Mouse (Mus musculus) forebrain, embryonic 15.5 days (tissue): Measurements from ENCODE around the gene Inpp4b. TPM values are rescaled to one million over a fixed set of nuclear protein-coding genes. Genes with fewer than 3 reads are reported as not detected.

Experiments
- ATAC-seq: fragments of 200-750 bp; cut with Nextera tagmentation; replicated peaks from 2 replicates; pipeline ENCODE4 v1.8.0; 2017; ENCODE audit warnings: mild to moderate bottlenecking, moderate TSS enrichment, moderate library complexity
- H3K27ac ChIP-seq: fragments of 300-500 bp; sonication (generic); replicated peaks from 2 replicates; pipeline ENCODE4 v1.5.1; 2015; ENCODE audit warnings: mild to moderate bottlenecking, inconsistent platforms
- H3K27me3 ChIP-seq: fragments of 300-500 bp; sonication (generic); 2 replicates; pipeline ENCODE4 v1.6.1; 2015; ENCODE audit warnings: inconsistent platforms
- H3K36me3 ChIP-seq: fragments of 300-500 bp; sonication (generic); 2 replicates; pipeline ENCODE4 v1.6.1; 2015; ENCODE audit warnings: mild to moderate bottlenecking, inconsistent platforms
- H3K4me1 ChIP-seq: fragments of 300-500 bp; sonication (generic); 2 replicates; pipeline ENCODE4 v1.6.1; 2015; ENCODE audit warnings: inconsistent platforms
- H3K4me2 ChIP-seq: fragments of 300-500 bp; sonication (generic); replicated peaks from 2 replicates; pipeline ENCODE4 v1.6.1; 2015; ENCODE audit warnings: mild to moderate bottlenecking, inconsistent platforms
- H3K4me3 ChIP-seq: fragments of 300-500 bp; sonication (generic); 2 replicates; pipeline ENCODE4 v1.5.1; 2015; ENCODE audit warnings: mild to moderate bottlenecking, inconsistent platforms
- H3K9ac ChIP-seq: fragments of 300-500 bp; sonication (generic); replicated peaks from 2 replicates; pipeline ENCODE4 v1.6.1; 2015; ENCODE audit warnings: mild to moderate bottlenecking, inconsistent platforms
- H3K9me3 ChIP-seq: fragments of 300-500 bp; sonication (generic); 2 replicates; pipeline ENCODE4 v1.6.1; 2016; ENCODE audit warnings: inconsistent platforms
- WGBS: fragments of 180-500 bp; shearing (Covaris S2); methylation state at CpG from one replicate; pipeline ENCODE4 v1.1.7; 2015; ENCODE audit warnings: mixed read lengths; 5-methylcytosine and 5-hydroxymethylcytosine counted together
- polyA plus RNA-seq: library from polyadenylated mRNA; unstranded; fragments of >200 nt; fragmentation: Nextera tagmentation; extraction: Ambion mirVana; gene quantifications from 2 replicates; pipeline ENCODE4 v1.2.1, GENCODE M21; 2015

The Inpp4b gene
- 4.7 and 5.0 TPM in 2 replicates for polyA plus RNA-seq

DNA sequence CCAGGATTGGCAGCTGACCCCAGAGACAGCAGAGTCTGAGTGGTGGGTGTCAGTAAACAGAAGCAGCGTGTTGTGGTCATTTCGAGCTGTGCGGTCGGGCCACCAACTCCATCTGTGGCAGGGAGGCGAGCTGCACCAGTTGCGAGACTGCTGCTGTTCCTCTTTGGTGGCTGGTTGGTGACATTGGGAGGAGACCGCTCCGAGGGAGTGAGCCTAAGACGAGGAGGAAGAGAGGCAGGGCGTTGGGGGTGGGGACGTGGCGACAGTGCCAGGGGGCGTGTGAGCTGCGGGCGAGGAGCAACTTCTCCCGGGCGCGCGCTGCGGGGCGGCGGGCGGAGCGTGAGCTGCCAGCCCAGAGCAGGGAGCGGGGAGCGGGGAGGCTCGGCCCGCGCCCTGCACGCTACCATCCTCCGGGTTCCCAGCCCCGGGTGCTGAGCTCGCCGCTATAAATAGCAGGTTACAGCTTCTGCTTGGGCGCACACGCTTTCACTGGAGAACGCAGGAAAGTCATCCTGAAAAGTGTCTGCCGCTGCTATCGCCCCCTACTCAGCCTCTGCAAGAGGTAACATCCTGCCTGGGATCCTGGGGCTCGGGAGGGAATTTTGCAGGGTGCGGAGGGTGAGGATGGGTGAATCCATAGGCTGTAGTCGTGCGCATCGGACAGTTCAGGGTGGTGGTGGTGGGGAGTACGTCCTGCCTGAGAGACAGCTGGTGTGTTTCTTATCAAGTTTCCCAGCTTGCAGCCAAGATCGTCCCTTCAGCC is at the start of gene Inpp4b:
TSS of gene Inpp4b (plus strand) at position 321 of the 763 bp plus-strand sequence.
- H3K36me3 ChIP-seq, result no peaks in the 10 kb centered on the region
- peak within 1 kb of the TSS; percentile 95 for H3K4me2 ChIP-seq
- H3K27ac ChIP-seq, result peak within 1 kb of the TSS; percentile 63
- ATAC-seq, result peak; percentile 89
- 0 out of 2 replicates have a peak, but pooled peaks cover 5% of the 10 kb centered on the region for H3K27me3 ChIP-seq
- H3K9ac ChIP-seq, result peak within 1 kb of the TSS; percentile 62
- no peaks in the 10 kb centered on the region for H3K9me3 ChIP-seq
- H3K4me1 ChIP-seq, result peaks cover 13% of the 10 kb centered on the region
- H3K4me3 ChIP-seq, result peak within 1 kb of the TSS; percentile 70
- WGBS, result under 1% methylated on average over 46 of the region's 46 CpGs

DNA sequence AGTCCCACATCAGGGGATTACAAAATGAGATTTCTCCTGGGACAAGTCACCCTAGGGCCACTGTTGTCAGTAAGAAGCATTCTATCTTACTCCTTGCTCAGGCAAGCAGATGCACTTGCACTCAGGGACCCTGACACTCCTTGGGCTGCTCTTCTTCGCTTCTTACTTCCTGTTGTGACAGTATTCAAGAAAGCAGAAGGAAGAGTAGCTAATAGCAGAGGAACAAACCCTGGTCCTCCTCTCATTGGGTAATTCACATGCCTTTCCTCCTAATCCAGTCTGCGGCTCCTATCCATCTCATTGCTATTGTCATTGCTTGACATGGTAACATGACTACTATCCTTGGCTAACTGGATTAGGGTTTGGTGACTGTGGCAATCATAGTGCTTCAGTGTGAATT is 7.1 kb upstream of the Inpp4b start:
- Histone ChIP-seq H3K36me3 (no peaks in the 10 kb centered on the region), H3K4me2 (no peak overlapping the region), H3K4me1 (no peaks in the 10 kb centered on the region), H3K27ac (no peak overlapping the region), H3K9me3 (no peaks in the 10 kb centered on the region), H3K4me3 (no peak overlapping the region), H3K9ac (no peak overlapping the region), H3K27me3 (no peaks in the 10 kb centered on the region)
- no peak for ATAC-seq
- 86% methylated on average over 2 of the region's 2 CpGs for whole genome bisulfite sequencing

DNA sequence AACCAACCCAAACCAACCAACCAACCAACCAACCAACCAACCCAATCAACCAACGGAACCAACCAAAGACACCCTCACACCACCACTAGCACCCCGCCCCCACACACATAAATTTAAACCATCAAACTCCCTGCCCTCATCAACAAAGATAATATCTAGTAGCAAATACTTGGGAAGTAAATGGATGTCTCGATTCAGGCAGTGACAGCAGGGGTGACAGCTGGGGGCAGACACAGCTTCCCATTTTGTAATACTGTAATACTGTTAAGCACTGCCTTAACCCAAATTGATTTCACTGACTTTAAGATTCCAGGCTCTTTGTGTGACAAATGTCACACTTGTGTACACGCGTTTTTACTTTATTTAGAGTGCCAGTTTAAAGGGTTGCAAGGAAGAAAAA is 1.2 kb upstream of the Inpp4b start:
- H3K4me2 ChIP-seq, result peak overlapping the region; percentile 95
- H3K9ac ChIP-seq, result peak overlapping the region; percentile 62; the same call in 1 of the 2 replicates
- H3K36me3 ChIP-seq, result no peaks in the 10 kb centered on the region
- no peaks in the 10 kb centered on the region for H3K9me3 ChIP-seq
- peak overlapping the region; percentile 70 for H3K4me3 ChIP-seq
- H3K27ac ChIP-seq, result no peak overlapping the region
- 44% methylated on average over 5 of the region's 5 CpGs for WGBS
- peak; percentile 11; the same call in 1 of the 2 replicates for ATAC-seq
- peaks cover 13% of the 10 kb centered on the region for H3K4me1 ChIP-seq
- 0 out of 2 replicates have a peak, but pooled peaks cover 5% of the 10 kb centered on the region for H3K27me3 ChIP-seq

GRCm38 (mm10) chr8:81341591-81342235 is 643 bp upstream of the Inpp4b start:
- no peaks in the 10 kb centered on the region for H3K36me3 ChIP-seq
- H3K9ac ChIP-seq, result peak overlapping the region; percentile 62
- ATAC-seq, result peak; percentile 76
- 0 out of 2 replicates have a peak, but pooled peaks cover 5% of the 10 kb centered on the region for H3K27me3 ChIP-seq
- 0 out of 2 replicates have a peak overlapping the region, but pooled peaks have one; percentile 37 for H3K27ac ChIP-seq
- H3K4me3 ChIP-seq, result peak overlapping the region; percentile 70
- under 1% methylated on average over 18 of the region's 23 CpGs for WGBS
- H3K9me3 ChIP-seq, result no peaks in the 10 kb centered on the region
- H3K4me1 ChIP-seq, result peaks cover 13% of the 10 kb centered on the region
- H3K4me2 ChIP-seq, result peak overlapping the region; percentile 95

DNA sequence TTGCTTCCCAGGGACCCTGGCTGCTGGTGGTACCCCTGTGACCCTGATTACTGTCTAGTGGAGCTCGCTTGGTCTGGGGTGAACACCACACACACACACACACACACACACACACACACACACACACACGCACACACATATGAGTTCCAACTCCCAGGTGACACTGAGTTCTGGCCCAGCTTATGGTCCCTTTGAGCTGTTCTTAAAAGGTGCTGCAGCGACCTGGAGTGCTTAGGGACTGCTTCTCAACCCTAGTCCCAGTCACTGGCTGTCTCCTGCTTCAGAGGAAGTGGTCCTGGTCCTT is 595 bp downstream of the Inpp4b start:
- ATAC-seq, result peak; percentile 18; the same call in 1 of the 2 replicates
- Histone ChIP-seq H3K9ac (peak overlapping the region; percentile 62), H3K27ac (no peak overlapping the region), H3K4me2 (peak overlapping the region; percentile 95), H3K9me3 (no peaks in the 10 kb centered on the region), H3K4me3 (peak overlapping the region; percentile 70), H3K27me3 (0 out of 2 replicates have a peak, but pooled peaks cover 5% of the 10 kb centered on the region), H3K4me1 (peaks cover 13% of the 10 kb centered on the region), H3K36me3 (no peaks in the 10 kb centered on the region)
- WGBS, result 9% methylated on average over 3 of the region's 3 CpGs

GRCm38 (mm10) chr8:81345170-81345697 is 2.9 kb downstream of the Inpp4b start:
- H3K4me2 ChIP-seq, result no peak overlapping the region
- no peak for ATAC-seq

DNA sequence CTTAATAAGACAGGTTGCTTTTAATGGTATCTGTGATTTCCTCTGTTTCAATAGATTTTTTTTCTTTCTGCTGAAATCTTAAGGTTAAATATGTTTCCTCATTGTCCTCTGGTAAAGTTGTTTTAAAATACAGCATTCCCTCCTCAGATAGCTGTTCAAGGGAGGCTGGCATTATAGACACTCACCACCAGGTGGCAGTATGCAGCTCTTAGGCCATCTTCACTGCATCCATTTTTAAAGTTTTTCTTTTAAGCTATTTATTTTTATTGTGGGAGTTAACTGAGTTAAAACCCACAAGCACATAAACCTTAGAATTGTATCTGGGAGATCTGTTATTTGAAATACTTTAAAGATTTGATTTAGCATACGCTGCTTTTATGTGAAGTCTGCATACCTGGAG is 7.1 kb downstream of the Inpp4b start:
- peak; percentile 74; the same call in 1 of the 2 replicates for ATAC-seq
- Histone ChIP-seq H3K27me3 (no peaks in the 10 kb centered on the region), H3K4me2 (no peak overlapping the region), H3K36me3 (no peaks in the 10 kb centered on the region), H3K4me1 (no peaks in the 10 kb centered on the region), H3K4me3 (no peak overlapping the region), H3K9me3 (no peaks in the 10 kb centered on the region), H3K9ac (no peak overlapping the region), H3K27ac (no peak overlapping the region)
- 88% methylated on average over 1 of the region's 1 CpGs for WGBS

More at GRCm38 (mm10) chr8:81345170-81345697, 2.9 kb downstream of the Inpp4b start:
- H3K9ac ChIP-seq, result no peak overlapping the region
- H3K4me3 ChIP-seq, result no peak overlapping the region
- 0 out of 2 replicates have a peak, but pooled peaks cover 5% of the 10 kb centered on the region for H3K27me3 ChIP-seq
- no peak overlapping the region for H3K27ac ChIP-seq
- no peaks in the 10 kb centered on the region for H3K9me3 ChIP-seq
- 90% methylated on average over 2 of the region's 2 CpGs for WGBS
- H3K4me1 ChIP-seq, result peaks cover 13% of the 10 kb centered on the region
- H3K36me3 ChIP-seq, result no peaks in the 10 kb centered on the region

DNA sequence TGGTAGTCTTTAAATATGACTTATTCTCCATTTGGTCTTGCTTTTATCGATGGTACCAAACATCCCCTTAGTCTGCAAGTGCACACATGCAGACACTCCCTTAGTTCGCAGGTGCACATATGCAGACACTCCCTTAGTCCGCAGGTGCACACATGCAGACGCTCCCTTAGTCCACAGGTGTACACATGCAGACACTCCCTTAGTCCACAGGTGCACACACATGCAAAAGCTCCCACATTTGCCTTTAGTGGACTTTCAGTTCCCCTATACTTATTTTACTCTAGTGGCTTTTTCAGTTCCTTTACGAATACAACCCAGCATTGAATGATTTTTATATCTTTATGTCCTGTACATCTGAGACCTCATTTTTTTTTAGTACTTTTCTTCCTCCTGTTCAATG is 11.1 kb downstream of the Inpp4b start:
- Histone ChIP-seq H3K27me3 (no peaks in the 10 kb centered on the region), H3K4me2 (no peak overlapping the region), H3K36me3 (no peaks in the 10 kb centered on the region), H3K4me3 (no peak overlapping the region), H3K4me1 (no peaks in the 10 kb centered on the region), H3K9me3 (no peaks in the 10 kb centered on the region), H3K9ac (no peak overlapping the region), H3K27ac (no peak overlapping the region)
- ATAC-seq, result no peak
- 92% methylated on average over 5 of the region's 5 CpGs for WGBS

DNA sequence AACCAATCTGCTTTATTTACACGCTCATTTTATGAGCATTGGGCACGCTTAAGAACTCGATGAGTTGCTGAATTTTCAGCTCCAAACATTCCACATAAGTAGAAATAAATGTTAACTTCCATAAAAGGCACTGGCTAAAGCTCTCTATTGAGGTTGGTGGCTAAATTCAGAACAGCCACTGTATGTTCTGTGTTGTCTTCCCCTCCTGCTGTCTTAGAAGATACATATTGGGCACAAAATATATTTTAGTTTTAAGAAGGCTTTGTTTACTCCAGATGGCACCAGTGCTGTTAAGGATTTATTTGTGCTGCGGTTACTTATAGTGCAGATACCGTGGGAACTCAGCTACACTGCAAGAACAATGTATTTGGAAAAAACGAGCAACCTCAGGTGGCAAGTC is 15.8 kb downstream of the Inpp4b start:
- Histone ChIP-seq H3K4me2 (no peak overlapping the region), H3K36me3 (no peaks in the 10 kb centered on the region), H3K4me1 (no peaks in the 10 kb centered on the region), H3K9me3 (no peaks in the 10 kb centered on the region), H3K4me3 (no peak overlapping the region), H3K27me3 (no peaks in the 10 kb centered on the region), H3K9ac (no peak overlapping the region), H3K27ac (no peak overlapping the region)
- no peak for ATAC-seq
- 88% methylated on average over 6 of the region's 6 CpGs for WGBS

GRCm38 (mm10) chr8:81360518-81360917 is 18.2 kb downstream of the Inpp4b start:
- no peaks in the 10 kb centered on the region for H3K9me3 ChIP-seq
- H3K4me3 ChIP-seq, result no peak overlapping the region
- no peaks in the 10 kb centered on the region for H3K27me3 ChIP-seq
- ATAC-seq, result no peak
- no peaks in the 10 kb centered on the region for H3K4me1 ChIP-seq
- WGBS, result 37% methylated on average over 2 of the region's 2 CpGs
- no peak overlapping the region for H3K4me2 ChIP-seq
- H3K9ac ChIP-seq, result no peak overlapping the region
- no peak overlapping the region for H3K27ac ChIP-seq
- no peaks in the 10 kb centered on the region for H3K36me3 ChIP-seq

DNA sequence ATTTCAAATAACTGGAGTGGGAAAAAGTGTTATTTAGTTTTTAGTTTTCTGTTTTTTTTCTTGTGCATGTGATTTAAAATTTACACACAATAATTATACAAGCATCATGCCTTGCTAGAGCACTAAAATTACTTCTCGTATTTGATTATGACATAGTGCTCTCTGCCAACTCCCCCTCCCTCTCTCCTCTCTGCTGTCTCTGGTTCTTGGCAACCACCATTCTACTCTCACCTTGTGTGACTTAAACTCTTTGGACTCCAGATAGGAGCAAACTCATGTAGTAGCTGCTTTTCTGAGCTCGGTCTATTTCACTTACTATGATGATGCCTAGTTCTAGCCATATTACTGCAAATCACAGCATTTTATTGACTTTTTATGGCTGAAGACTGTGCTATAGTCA is 18.8 kb downstream of the Inpp4b start:
- 82% methylated on average over 2 of the region's 2 CpGs for WGBS

DNA sequence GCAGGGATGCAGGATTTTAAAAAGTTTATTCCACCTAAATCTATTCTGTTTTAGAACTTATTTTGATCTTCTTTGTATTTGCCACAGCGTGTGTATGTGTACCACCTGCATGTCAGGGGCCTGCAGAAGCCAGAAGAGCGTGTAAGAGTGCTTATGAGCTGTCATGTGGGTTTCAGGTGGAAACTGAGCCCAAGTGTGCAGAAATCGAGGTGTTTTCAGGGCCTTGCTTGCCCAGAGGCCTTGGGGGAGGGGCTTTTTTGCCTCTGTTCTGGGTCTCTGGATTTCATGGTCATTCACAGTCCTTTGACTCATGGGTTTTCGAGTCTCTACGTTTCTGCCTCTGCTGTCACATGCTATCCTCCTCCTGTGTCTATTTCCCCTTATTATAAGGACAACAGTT is 28.3 kb downstream of the Inpp4b start:
- no peak for ATAC-seq
- 77% methylated on average over 5 of the region's 5 CpGs for WGBS
- no peaks in the 10 kb centered on the region for H3K9me3 ChIP-seq

More for the DNA sequence above, 18.8 kb downstream of the Inpp4b start:
- no peaks in the 10 kb centered on the region for H3K9me3 ChIP-seq
- H3K36me3 ChIP-seq, result no peaks in the 10 kb centered on the region
- no peak overlapping the region for H3K4me3 ChIP-seq
- H3K4me1 ChIP-seq, result no peaks in the 10 kb centered on the region
- no peak for ATAC-seq
- H3K4me2 ChIP-seq, result no peak overlapping the region
- no peak overlapping the region for H3K27ac ChIP-seq
- no peaks in the 10 kb centered on the region for H3K27me3 ChIP-seq
- H3K9ac ChIP-seq, result no peak overlapping the region

More for the DNA sequence above, 28.3 kb downstream of the Inpp4b start:
- Histone ChIP-seq H3K9ac (no peak overlapping the region), H3K27ac (no peak overlapping the region), H3K36me3 (no peaks in the 10 kb centered on the region), H3K4me3 (no peak overlapping the region), H3K4me2 (no peak overlapping the region), H3K27me3 (no peaks in the 10 kb centered on the region), H3K4me1 (no peaks in the 10 kb centered on the region)
